Mouse (Mus musculus): ENCODE measurements around the gene Tmem40.
A peak's percentile ranks its signal among the peaks of the same experiment; 100 is the strongest.

The Tmem40 gene

DNA sequence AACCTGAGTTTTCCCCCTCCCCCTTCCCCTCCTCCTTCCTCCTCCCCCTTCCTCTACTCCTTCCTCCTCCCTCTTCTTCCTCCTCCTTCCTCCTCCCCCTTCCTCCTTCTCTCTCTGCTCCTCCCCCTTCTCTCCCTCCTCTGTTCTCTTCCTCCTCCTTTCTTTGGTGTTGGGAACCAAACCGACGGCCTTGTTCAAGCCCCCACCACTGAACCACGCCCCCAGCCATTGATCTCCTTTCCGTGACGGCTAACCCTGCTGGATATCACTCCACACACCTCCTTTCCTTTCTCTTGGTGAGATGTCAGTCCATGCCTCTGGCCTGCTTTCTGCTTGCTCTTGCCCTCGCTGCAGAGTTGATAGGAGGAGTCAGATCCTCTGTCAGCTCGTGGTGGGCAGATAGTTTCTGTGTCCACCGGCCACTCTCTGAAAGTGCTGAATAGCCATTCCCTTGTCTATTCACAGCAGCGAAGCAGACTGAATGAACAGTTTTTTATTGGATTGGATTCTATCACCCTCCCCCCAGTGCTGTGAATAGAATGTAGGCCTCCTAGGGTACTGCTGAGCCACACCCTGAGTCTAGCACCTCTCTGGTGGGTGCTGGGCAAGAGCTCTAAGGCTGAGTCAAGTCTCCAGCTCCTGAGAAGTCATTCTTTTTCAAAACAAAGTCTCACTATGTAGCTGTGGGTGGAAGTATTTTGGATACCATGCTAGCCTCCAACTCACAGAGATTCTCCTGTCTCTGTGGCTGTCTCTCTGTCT is at the start of gene Tmem40:
TSS of gene Tmem40 (minus strand) at position 416 of the 762 bp plus-strand sequence.
- peak; percentile 62 for DNase-seq

DNA sequence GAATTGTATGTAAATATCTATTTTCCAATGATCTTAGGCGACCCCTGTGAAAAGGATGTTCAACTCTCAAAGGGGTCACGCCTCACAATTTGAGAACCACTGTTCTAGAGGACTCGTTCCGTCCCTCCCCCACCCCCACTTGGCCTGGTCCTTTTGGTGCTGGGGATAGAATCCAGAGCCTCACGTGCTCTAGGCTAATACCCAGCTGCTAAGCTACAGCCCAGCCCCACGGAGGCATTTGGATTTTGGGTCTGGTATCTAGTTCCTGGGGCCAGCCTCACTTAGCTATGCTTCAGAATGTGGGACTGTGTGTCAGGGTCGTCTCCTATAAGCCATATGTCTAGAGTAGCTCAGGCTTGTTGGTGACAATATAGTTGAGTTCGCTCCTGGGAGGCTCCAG is 49.4 kb upstream of the Tmem40 start:
- DNase-seq, result no peak

DNA sequence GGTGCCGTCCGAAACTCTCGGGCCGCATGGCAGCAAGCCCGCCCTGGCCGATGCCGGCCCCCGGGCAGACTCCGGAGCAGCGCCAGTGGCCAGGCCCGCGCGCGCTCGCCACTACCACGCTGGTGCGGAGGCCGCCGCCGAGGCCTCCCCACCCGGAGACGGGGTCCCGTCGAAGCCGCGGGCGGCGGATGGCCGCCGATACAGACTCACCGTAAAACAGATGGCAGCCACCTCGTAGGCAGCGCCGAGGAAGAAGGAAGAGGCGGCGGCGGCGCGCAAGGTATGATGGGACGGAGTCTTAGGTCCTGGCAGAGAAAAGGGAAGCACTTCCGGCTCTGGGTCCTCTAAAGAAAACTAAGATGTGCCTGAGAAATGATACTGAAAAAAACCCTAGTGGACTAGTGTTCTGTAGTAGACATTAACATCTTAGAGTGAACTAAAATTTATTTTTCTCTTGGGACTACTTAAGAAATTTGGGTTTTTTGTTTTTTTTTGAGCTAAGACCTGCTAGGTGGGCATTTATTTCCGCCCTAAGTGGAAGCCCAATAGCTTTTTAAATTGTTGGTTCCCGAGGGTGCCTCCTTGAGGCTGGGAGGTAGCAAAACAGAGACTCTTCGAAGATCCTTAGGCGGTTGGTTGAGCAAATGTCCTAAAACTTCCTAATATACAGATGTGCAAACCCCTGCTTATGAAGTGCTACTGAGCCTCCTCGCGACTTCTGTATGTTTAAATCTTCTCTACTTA is 46.5 kb upstream of the Tmem40 start, which contains the start of gene Rpl32:
TSS of gene Rpl32 (minus strand) at position 260 of the 744 bp plus-strand sequence.
- DNase-seq, result peak; percentile 89

DNA sequence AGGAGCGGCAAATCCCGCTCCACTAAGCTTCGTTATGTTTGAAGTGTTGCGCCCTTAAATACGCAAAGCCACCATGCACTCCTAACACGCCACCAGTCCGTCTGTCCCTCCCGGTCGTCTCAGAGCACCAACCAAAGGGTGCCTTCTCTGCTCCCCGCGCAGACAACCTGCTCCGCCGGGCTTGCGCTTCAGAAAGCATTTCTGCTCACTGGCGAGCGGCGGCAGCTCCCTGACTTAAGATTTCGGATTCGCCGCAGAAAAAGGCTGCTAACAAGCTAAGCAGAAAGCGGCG is 45.9 kb upstream of the Tmem40 start:
- DNase-seq, result no peak

DNA sequence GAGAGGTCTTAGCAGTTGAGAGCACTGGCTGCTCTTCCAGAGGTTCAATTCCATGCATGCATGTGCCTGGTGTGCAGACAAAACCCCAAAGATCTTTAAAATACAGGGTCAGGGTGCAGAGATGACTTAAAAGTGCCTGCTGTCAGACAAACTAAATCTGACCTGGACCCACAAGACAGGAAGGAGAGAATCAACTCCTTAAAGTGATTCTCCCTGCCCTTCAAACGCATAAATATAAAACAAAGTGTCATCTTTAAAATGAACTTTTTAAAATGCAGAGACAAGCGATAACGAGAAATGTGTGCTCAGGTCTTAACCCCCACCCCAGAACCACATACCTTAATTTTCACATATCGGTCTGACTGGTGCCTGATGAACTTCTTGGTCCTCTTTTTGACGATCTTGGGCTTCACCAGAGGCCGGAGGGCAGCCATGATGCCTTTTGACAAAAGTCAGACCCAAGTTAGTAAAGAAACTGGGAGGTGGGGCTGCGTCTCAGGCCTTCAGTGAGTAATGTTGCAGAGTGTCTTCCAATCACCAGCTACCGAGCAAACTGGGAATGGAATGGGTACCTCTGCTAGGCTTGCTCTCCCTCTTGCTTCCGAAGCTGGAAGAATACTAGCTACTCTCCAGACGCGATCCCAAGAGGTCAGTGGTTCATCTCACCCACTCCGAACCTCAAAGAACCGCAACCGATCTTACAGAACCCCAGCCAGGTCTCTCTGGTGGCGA is 45.4 kb upstream of the Tmem40 start:
- DNase-seq, result no peak

DNA sequence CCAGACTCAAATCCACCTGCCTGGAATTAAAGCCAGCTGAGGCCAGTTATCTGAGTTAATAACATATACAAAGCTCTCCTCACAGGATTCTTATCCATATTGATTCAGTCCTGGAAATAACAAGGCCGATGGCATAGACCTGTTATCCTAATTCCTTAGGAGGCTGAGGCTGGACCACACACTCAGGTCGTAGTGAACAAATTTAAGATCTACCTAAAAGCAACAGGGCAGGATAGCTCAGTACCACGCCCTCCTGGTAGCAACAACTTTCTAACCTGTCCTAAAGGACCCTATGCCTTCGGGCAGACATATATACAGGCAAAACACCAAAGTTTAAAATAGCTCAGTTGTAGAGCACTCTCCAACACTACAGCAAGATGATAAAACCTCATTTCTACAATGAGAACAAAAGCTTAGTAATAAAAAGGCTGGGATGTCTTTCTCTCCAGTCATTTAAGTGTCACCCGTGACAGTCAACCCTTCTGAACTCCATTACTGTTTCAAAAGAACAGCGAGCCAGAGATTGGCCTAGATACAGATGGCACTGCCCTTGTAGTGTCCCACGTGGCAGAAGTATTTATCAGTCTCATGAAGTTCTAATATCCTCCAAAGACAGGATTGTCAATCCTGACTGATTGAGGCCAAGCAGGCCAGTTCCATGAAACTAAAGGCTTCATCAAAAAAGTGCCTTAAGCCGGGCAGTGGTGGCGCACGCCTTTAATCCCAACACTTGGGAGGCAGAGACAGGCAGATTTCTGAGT is 42.4 kb upstream of the Tmem40 start:
- DNase-seq, result no peak

DNA sequence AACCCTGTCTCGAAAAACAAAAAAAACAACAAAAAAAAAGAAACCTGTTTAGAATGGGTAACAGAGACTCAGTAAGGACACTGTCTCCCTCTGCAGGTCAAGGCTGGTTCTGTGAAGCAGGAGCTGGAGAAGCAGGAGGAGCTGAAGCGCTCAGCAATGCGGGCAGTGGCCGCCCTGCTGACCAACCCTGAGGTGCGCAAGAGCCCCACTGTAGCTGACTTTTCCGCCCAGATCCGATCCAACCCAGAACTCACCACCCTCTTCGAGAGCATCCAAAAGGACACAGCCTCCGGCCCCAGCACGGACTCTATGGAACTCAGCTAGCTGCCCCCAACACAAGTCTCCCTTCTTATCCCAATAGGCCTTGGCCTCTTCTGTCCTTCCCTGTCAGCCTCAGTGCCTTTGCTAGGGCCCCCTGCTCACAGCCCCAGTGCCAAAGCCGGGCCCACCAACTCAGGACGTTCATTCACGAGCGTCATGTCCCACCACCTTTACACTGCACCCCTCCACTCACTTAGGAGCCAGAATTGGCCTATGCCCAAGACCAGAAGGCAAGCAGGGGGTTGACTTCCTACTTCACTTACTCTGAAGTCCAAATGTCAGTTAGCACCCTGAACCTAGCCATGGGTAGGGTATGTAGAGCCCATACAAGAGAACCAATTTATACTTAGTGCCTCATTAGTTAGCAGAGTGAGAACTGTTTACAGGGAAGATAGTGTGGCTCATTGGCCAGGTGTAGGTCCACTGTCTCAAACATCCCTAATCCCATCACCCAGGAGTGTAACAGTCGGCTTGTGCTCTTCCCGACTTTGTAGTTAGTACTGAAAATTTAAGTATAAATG is 41.6 kb upstream of the Tmem40 start:
- DNase-seq, result peak; percentile 79

DNA sequence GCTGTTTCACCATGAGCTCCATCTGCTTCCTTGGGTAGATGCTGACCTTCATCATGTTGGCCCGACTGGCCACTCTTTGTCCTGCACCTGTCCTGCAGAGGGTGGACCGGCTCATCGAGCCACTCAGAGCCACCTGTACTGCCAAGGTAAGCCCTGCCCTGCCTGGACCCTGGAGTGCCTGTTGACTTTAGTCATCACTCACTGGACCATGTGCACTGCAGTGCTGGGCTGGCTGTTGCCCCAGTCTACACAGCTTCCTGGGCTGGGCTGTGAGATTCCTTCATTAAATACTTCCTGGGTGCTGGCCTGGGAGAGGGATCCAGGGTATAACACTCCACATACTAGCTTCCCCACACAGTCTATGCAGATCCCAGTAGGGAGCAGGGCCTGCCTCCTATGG is 39.6 kb upstream of the Tmem40 start:
- no peak for DNase-seq

DNA sequence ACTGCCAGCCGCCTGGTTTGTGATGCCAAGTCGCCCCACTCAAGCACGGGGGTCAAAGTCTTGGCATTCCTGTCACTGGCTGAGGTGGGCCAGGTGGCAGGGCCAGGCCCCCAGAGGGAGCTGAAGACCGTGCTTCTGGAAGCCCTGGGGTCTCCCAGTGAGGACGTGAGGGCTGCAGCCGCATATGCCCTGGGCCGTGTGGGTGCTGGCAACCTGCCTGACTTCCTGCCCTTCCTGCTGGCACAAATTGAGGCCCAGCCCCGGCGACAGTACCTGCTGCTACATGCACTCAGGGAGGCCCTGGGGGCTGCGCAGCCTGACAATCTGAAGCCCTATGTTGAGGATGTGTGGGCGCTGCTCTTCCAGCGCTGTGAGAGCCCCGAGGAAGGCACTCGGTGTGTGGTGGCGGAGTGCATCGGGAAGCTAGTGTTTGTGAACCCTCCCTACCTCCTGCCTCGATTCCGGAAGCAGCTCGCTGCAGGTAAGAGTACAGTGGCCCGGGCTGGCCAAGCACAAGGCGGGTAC is 30.5 kb upstream of the Tmem40 start:
- no peak for DNase-seq

DNA sequence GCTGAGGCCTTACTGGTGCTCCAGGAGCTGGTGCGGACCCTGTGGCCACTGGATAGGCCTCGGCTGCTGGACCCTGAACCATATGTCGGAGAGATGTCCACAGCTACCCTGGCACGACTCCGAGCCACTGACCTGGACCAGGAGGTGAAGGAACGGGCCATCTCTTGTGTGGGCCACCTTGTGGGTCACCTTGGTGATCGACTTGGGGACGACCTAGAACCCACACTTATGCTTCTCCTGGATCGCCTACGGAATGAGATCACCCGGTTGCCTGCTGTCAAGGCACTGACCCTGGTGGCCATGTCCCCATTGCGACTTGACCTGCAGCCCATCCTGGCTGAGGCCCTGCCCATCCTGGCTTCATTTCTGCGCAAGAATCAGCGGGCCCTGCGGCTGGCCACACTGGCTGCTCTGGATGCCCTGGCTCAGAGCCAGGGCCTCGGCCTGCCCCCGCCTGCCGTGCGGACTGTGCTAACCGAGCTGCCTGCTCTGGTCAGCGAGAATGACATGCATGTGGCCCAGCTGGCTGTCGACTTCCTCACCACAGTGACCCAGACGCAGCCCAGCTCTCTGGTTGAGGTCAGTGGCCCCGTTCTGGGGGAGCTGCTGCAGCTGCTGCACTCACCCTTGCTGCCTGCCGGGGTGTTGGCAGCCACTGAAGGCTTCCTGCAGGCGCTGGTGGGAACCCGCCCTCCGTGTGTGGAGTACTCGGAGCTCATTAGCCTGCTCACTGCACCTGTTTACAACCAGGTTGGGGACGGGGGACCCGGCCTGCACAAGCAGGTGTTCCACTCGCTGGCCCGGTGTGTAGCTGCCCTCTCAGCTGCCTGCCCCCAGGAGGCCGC is 29.9 kb upstream of the Tmem40 start:
- no peak for DNase-seq

DNA sequence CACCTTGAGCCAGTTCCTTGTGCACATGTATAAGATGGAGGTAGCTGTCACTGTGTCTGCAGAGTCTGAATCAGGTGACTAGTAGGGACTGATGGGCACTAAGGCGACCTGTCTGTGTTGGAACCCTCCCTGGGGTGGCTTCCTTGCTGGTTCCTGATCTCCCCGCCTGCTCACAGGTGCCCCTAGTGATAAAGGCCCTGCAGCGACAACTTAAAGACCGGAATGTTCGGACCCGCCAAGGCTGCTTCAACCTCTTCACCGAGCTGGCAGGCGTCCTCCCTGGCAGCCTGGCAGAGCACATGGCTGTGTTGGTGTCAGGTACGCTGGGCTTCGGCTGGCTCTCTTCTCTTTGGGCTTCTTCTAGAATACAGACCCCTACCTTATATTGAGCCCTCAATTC is 28.8 kb upstream of the Tmem40 start:
- DNase-seq, result no peak

DNA sequence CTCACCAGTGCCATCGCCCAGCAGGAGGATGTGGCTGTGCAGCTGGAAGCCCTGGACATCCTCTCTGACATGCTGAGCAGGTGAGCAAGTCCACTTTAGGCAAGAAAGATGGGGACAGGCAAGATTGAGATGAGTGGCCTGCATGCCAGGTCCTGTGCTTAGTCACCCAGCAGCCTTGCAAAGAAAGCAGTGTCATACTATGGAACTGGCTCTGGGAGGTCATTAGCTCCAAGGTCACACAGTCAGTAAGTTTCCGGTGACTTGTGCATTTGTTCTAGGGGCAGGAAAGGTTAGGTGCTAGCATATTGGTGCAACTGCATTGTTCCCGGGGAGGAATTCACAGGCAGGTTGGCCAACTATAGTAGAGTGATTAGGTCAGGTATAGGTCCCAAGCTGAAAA is 20.6 kb upstream of the Tmem40 start:
- DNase-seq, result no peak

DNA sequence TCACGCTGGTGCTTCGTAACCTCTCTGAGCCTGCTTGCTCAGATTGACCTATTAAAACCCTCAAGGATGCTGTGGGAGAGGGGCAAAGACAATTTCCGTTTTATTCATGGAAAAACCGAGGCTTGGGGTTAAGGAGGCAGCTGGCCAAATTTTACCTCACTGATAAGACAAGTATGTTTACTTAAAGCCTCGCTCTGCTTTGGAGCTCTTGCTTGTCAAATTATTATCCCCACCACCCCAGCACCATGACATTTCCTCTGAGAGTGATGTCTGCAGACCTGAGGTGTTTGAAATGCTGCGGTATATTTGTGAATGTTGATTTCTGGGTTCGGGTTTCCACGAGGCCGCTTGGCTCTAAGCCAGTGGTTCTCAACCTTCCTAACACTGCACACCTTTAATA is 14.2 kb upstream of the Tmem40 start:
- DNase-seq, result no peak

DNA sequence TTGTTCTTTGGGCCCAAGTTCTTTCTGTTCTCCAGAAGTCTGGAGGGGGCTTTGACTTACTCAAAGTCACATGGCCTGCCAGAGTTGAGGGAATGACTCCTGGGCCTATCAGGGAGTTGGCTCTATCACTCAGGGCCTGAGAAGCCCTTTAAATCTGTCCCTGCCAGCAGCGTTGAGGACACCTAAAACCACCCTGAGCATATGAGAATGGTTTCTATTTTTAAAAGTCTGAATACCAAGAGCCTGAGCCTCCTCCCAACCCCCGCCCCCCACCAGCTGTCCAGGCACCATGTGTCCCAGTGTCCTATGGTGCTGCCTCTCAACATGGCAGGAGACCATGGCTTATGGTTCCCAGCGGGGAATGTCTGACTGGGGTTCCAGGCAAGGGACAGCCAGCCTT is 13.6 kb upstream of the Tmem40 start:
- DNase-seq, result no peak

DNA sequence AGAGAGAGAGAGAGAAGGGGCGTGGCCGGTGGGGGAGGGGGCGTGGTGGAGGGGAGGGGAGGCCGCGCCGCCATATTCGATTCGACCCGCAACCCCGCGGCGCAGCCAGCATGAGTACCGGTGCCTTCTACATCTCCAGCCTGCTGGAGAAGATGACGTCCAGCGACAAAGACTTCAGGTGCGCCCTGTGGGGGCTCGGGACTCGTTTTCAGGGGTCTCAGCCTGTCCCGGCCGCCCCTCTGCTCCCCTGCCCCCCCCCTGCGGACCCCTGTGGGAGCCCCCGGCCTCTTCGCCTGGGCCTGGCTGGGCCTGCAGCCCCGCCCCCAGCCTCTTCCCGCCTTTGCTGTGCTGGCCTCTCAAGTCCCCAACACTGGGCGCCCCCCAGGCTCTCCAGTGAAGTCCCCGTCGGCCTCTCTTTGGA is 12.3 kb upstream of the Tmem40 start, which contains the start of gene Cand2:
TSS of gene Cand2 (plus strand) at position 38 of the 421 bp plus-strand sequence.
- DNase-seq, result peak; percentile 88

DNA sequence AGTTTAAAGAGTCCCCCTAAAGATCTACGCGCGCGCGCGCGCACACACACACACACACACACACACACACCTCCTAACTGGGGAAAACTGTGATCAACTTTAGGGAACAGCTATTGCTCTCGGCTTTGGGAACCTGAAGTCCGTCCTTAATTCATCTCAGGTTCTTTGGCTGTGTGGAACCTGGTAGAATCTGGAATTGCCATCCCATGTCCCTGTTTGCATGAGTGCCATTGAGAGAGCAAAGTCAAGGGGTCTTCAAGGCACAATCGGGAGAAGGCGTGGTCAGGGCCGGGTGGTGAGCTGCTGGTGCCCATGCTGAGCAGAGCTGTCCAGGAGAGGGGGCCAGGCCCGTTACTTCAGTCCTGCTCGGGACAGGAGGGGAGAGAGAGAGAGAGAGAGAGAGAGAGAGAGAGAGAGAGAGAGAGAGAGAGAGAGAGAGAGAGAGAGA is 11.8 kb upstream of the Tmem40 start:
- peak; percentile 56 for DNase-seq

DNA sequence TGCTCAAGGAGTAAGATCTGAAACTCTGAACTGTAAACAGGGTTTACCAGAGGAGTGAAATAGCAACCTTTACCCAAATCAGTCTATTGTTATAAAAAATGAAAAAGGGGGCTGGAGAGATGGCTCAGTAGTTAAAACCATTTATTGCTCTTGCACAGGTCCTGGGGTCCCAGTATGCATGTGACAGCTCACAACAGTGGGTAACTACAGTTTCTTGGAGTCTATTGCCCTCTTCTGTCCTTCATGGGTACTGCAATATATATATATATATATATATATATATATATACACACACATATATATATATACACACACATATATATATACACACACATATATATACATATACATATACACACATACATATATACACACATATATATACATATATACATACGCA is 10.4 kb upstream of the Tmem40 start:
- DNase-seq, result no peak

DNA sequence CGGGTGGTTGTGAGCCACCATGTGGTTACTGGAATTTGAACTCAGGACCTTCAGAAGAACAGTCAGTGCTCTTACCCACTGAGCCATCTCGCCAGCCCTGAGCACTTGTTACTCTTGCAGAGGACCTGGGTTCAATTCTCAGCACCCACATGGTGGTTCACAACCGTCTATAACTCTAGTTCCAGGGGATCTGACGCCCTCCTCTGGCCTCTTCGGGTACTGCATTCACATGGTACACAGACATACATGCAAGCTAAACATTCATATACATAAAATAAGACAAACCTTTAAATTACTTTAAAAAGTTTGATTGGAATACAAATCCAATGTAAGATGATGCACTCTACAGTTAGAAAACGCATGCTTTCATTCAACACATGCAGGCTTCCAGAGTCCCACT is 10.0 kb upstream of the Tmem40 start:
- peak; percentile 40 for DNase-seq

DNA sequence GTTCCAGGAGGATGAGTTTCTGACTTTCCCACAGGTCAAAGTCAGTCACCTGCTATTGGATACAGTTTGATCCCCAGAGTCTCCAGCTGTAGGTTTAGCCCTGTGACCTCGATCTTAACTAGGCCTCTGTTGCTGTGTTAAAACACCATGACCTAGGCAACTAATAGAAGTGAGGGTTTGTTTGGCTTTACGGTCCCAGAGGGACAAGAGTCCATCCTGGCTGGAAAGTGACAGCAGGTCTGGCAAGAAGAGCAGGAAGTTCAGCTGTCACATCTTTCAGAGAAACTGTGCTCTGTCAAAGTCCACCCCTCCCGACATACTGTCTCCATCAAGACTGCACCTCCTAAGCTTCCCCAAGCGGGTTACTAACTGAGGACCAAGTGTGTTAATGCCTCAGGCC is 8.6 kb upstream of the Tmem40 start:
- no peak for DNase-seq

DNA sequence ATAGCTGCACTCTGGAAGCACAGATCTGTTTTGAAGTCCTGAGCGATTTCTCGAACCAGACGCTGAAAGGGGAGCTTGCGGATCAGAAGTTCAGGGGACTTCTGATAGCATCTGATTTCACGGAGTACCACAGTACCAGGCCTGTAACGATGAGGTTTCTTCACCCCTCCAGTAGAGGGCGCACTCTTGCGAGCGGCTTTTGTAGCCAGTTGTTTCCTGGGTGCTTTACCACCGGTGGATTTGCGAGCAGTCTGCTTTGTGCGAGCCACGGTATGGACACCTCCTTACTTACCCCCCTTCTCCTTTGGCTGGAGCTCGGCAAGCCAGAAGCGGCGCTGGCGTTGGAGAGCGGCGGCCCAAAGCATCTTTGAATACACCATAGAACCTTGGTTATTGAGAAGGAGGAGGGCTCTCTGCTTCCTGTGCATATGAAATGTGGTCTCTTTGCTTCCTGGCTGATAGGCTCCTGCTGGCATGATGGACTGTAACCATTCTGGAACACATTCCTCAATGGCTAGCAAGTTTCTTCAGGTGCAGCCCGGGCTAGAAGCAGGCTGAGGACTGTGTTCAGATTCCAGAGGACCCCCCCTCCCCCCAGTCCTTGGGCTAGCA is 8.0 kb upstream of the Tmem40 start:
- DNase-seq, result no peak
